Mouse (Mus musculus) lung, postnatal 4 days (tissue): ENCODE measurements around the gene Msh5.

Source experiments
- DNase-seq, 2 experiments: peaks; one replicate each; pipeline ENCODE4 v3.0.0; 2021

Msh5 gene

GRCm38 (mm10) chr17:35068213-35068914 lies 21.8 kb upstream of the Msh5 start:
- no peak for DNase-seq

- no peak for DNase-seq
Measured at GRCm38 (mm10) chr17:35066084-35066483, 19.5 kb upstream of the Msh5 start, which contains the start of gene Mpig6b. Mpig6b (minus strand) TSS chr17:35066184.

GRCm38 (mm10) chr17:35064951-35065947 lies 18.7 kb upstream of the Msh5 start, which contains the start of gene Ly6g6c:
Ly6g6c (plus strand) TSS chr17:35065388.
- peak; percentile 81 to 89 for DNase-seq

GRCm38 (mm10) chr17:35064378-35064877 lies 17.9 kb upstream of the Msh5 start:
- no peak for DNase-seq

GRCm38 (mm10) chr17:35063466-35063865 lies 16.9 kb upstream of the Msh5 start:
- no peak for DNase-seq

- DNase-seq: no peak
Measured at GRCm38 (mm10) chr17:35061299-35061698, 14.8 kb upstream of the Msh5 start.

- peak; percentile 56 to 61 for DNase-seq
Measured at GRCm38 (mm10) chr17:35060737-35061297, 14.3 kb upstream of the Msh5 start.

- no peak for DNase-seq
Measured at GRCm38 (mm10) chr17:35060071-35060470, 13.5 kb upstream of the Msh5 start.

- peak; percentile 94 to 95 for DNase-seq
Measured at GRCm38 (mm10) chr17:35058911-35059892, 12.7 kb upstream of the Msh5 start, which contains the start of gene Ddah2. Ddah2 (plus strand) TSS chr17:35059035.

GRCm38 (mm10) chr17:35058316-35058715 lies 11.8 kb upstream of the Msh5 start:
- no peak for DNase-seq

- no peak for DNase-seq
Measured at GRCm38 (mm10) chr17:35057090-35057489, 10.5 kb upstream of the Msh5 start.

GRCm38 (mm10) chr17:35055691-35056495 lies 9.3 kb upstream of the Msh5 start:
- no peak for DNase-seq

- peak in 1 of 2 experiments; percentile 17 for DNase-seq
Measured at GRCm38 (mm10) chr17:35052271-35052798, 5.8 kb upstream of the Msh5 start.

GRCm38 (mm10) chr17:35051156-35052086 lies 4.9 kb upstream of the Msh5 start:
- peak; percentile 84 to 90 for DNase-seq

GRCm38 (mm10) chr17:35050126-35050750 lies 3.7 kb upstream of the Msh5 start:
- peak; percentile 89 for DNase-seq

GRCm38 (mm10) chr17:35049561-35050016 lies 3.0 kb upstream of the Msh5 start, which contains the start of gene Clic1:
Clic1 (plus strand) TSS chr17:35049966.
- DNase-seq: peak; percentile 82 to 85

GRCm38 (mm10) chr17:35048932-35049440 lies 2.4 kb upstream of the Msh5 start:
- DNase-seq: no peak
